Mouse (Mus musculus): Measurements from ENCODE around the gene Gm10663.

Gm10663 gene

DNA sequence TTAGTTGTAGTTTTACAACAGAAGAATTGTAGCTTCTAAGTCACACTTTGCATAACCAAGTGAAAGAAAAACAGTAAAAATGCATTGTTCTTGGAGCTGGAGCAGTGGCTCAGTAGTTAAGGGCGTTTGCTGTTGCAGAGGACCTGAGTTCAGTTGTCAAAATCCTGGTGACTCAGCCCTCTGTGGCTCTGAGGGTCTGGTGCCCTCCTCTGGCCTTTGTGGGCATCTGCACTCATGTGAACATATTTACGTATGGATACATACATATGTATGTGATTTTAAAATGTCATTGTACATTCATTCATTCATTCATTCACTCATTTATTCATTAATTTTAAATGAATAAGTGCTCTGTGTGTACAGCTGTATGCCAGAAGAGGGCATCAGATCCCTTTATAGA is 10.8 kb downstream of the Gm10663 start:
- DNase-seq (ENCODE audit: extremely low read depth, low read depth, low spot score), result no peak

DNA sequence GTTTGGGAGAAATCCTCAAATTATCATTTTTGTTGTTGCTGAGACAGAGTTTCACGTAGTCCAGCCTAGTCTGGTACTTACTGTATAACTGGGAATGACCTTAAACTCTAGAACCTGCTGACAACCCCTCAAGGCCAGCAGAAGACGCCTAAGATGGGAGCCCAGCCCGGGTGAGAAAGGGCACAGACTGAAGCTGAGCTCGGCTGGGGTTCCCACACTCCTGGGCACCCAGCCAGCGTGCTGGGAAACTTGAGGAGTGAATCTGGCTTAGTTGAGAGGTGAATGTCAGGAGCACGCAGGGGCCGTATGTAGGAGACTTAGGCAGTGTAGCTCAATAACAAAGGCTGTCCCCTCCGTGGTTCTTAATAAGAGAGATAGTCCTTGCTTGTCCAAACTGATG is 12.9 kb downstream of the Gm10663 start:
- no peak for DNase-seq (ENCODE audit: extremely low read depth, low read depth, low spot score)

DNA sequence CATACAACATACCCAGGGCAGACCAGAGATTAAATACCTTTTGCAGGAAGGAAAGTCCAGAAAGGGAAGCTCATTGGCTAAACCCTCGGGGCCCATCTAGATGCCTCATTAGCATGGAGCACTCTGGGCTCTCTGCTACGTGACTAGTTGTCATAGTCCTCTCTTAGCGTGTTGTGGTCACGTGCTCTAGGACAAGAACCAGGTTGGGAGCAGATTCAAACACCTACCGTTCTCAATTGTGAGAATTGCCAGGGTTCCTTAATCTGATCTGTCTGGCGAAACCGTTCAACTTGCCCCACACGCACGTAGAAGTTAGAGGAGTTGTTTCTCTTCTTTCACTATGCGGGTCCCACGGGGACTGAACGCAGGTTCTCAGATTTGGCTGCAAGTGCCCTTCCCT is 13.3 kb downstream of the Gm10663 start:
- DNase-seq (ENCODE audit: extremely low read depth, low read depth, low spot score), result no peak

DNA sequence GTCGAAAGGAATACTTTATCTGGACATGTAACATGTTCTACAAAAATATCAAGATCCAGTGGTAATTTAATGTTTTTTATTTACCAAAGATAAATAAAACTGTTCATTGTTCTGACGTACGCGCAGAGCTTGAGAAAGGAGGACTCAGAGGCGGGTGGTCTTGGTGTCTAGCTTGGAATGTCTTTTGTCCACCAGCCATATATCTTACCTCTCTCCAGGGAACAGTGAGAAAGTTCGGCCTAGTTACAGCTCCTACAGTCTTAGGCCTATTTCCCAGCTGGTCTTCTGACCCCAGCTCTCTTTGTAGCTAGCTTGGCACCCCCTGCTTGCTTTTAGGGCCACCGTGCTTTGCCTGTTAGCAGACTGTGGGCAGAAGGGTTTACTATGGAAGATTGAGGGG is 14.9 kb downstream of the Gm10663 start:
- DNase-seq (ENCODE audit: extremely low read depth, low read depth, low spot score), result no peak

DNA sequence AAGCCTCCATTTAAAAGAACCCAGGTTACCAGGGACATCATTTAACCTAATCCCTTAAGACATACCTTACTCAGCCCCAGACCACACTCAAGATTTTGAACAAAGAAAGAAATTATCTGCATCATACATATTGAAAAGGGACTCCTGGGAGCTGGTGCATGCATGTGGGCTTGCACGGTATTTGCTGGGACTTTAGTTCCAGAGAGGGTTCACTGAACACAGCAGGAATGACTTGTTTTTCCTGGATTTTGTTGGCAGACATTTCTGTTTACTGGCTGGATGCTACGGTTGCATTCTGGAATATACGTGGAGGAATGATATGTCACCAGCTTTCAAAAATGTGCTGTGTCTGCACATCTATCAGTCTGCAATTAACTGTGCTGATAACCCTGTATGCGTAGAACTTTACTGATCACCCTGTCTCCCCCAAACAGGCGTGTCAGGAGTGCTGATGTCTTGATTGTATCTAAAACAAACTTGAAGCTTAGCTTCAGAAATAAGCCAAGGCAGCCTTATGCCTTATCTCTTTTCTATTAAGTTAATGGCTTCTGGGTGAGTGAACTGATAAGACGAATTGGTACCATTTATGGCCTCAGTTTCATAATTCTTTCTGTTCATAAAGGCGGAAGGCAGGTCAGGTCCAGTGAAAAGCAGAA is 23.1 kb downstream of the Gm10663 start:
- DNase-seq (ENCODE audit: extremely low read depth, low read depth, low spot score), result no peak

DNA sequence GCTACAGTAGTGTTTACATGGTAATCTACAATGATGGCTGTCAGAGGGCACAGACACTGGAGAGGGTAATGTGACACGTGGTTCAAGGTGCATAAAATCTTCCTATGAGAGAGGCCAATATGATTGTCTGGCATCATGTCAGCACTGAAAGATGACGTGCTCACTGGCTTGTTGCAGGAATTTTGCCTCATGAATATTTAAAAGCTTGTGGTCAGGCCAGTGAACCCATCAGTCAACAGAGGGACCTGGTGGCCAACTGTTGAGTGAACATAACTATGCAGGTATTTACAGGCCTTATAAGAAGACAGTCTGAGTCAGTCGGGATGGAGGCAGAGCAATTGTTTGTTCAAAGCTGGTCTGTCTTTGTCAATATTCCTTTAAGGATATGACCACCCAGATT is 24.9 kb downstream of the Gm10663 start:
- DNase-seq (ENCODE audit: extremely low read depth, low read depth, low spot score), result no peak

DNA sequence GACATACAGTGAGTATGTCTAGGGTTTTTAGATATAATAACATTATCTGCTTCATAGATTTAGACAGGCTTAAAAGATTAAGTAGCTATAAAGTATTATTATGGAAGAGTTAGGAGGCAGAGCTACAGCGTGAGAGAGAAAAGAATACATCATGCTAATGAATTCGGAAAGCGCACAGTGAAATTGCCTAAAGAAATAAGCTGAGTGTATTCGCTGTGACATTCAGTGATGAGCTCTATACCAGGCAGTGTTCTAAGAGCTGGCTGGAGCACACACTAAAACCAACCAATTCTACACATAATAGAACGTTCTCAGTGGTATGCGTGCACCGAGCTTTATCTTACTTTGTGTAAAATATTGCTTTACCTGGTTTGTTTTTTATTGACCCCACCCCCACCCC is 28.8 kb downstream of the Gm10663 start:
- no peak for DNase-seq (ENCODE audit: extremely low read depth, low read depth, low spot score)

DNA sequence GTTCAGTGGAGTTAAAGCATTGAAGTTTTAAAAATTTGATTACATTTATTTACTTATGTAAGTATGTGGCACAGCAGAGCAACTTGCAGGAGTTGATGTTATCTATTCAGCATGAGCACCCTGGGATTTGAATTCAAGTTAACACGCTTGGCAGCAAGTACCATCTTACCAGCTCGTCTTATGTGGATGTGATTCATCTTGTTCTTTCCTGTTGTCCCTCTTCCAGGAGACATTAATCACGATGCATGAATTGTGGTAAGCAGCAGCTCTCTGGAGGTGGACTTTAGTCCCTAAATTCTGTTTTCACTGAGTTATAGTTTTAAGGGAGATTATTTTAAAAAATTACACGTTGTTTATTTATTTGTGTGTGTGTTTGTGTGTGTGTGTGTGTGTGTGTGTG is 29.2 kb downstream of the Gm10663 start:
- DNase-seq (ENCODE audit: extremely low read depth, low read depth, low spot score), result peak; percentile 14

DNA sequence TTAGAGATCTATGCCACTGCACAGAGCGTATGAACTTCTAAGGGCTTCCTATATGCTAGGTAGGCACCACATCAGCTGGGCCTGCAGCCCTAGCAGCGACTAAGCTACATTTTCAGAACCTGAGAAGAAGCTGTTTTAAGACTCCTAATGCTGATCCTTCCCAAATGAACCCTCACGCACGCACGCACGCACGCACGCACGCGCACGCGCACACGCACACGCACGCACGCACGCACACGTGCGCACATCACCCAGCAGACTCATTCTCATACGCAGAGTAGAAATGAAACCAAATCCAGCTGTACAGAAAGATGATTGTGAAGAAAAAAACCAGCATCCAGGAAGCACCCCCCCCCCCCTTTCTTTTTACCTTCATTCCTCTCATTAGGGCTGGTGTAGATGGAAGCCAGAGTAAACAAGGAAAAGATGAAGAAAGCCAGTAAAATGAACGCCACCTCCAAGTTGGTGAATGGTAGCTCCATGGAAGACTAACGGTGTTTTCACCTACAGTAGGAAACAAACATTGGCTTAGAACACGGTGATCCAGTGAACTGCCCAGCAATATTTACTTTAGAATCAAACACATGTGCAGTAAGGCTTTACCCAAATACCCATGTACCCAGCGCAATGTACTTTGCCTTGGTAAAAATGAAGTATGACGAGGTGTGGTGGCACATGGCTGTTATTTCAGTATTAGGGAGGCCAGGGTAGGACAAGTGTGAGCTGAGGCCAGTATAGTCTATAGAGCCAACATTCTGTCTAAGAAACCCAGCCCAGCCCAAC is 33.3 kb downstream of the Gm10663 start:
- no peak for DNase-seq (ENCODE audit: extremely low read depth, low read depth, low spot score)

DNA sequence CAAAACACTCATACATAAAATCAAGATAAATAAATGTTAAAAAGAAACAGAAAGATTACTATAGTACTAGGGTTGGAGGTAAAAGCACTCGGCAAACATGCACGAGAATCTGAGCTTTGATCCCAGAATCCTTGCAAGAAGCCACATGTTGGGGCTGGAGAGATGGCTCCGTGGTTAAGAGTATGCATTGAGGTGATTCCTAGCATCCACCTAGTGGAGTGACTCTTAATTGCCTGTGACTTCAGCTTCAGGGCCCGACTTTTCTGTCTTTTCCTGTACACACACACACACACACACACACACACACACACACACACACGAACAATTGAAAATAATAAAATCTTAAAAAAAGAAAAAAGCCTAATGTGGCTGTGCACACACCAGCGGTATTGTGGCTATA is 34.1 kb downstream of the Gm10663 start:
- no peak for DNase-seq (ENCODE audit: extremely low read depth, low read depth, low spot score)

DNA sequence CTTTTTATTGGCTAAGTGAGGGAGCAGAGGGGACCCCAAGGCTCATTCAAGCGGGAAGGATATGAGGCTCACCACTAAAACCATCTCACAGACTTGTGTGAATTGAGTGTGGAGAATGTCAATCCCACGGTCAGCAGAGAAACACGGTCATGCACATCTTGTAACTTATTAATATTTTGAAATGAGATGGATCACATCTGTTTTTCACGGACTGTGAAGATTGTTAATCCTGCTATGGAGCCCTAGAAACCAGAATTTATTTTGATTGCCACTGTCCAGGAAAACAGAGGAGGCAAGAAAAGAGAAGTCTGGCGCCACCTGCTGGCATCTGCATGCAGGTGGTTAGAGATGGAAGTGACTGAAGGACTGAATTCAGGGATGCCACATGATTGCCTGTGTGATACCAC is 35.5 kb downstream of the Gm10663 start:
- DNase-seq (ENCODE audit: extremely low read depth, low read depth, low spot score), result no peak

DNA sequence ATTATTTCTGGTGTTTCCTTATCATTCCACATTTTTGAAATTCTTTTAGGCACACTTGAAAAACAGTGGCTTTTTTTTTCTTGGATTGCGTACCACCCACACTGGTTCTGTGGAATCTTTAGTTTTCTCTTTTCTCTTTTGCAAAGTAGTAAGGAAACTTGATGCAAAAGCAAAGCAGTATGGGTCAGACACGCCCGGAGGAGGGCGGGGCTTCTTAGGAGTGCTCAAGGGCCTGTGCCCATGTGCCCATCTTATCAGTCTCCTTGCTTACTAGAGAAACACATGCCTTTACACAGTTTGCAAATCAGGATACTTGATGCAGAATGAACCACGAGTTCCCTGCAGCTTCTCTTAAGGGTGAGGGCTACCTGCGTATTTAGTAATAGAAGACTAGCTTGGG is 37.3 kb downstream of the Gm10663 start:
- DNase-seq (ENCODE audit: extremely low read depth, low read depth, low spot score), result no peak

DNA sequence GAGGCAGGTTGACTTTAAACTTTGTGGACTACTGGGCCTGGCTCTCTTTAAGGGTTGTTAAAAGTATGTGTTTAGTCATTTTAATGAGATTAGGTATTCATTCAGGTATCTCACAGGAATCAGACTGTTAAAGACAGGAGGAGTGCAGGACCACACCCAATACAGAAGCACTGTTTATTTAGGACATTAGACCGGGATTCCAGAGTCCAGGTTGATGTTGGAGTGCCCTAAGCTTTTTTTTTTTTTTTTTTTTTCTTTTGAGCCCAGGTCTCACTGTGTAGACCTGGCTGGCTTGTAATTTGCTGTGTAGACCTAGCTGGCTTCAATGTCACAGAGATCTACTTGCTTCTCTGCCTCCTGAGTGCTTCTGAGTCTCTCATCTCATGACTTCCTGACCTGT is 51.2 kb downstream of the Gm10663 start:
- no peak for DNase-seq (ENCODE audit: extremely low read depth, low read depth, low spot score)

DNA sequence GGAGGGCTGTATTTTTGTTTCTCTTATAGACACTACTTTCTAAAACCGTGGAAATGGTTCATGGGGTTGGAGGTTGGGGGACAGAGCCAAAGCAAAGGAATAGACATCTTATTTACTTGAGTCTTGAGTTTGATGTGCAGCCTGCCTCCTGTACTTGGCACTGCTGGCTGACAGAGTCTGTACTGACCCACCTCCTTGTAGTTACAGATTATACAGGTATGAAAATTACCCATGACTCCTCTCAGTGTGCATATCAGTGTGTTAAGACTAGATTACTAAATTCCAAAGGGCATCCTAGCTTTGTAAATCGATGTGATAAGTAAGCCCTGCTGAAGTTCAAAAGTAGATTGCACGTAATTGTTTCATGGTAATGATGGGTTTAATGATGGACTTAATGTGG is 51.6 kb downstream of the Gm10663 start:
- DNase-seq (ENCODE audit: extremely low read depth, low read depth, low spot score), result no peak
